Mouse (Mus musculus) stomach, embryonic 15.5 days (tissue): ENCODE results near the gene Cd6. TPM values are rescaled to one million over a fixed set of nuclear protein-coding genes. Genes with fewer than 3 reads are reported as not detected.

Source experiments
- ATAC-seq: fragments of 200-750 bp; cut with Nextera tagmentation; 2 replicates; pipeline ENCODE4 v1.8.0; 2017; ENCODE audit warnings: low read depth, moderate number of reproducible peaks, moderate TSS enrichment; ENCODE audit not compliant: insufficient read depth, low FRiP score
- H3K27ac ChIP-seq: fragments of 300-500 bp; sonication (generic); 2 replicates; pipeline ENCODE4 v1.5.1; 2015; ENCODE audit warnings: mild to moderate bottlenecking, inconsistent platforms
- H3K27me3 ChIP-seq: fragments of 300-500 bp; sonication (generic); replicated peaks from 2 replicates; pipeline ENCODE4 v1.6.1; 2015; ENCODE audit warnings: inconsistent platforms
- H3K36me3 ChIP-seq: fragments of 300-500 bp; sonication (generic); 2 replicates; pipeline ENCODE4 v1.6.1; 2015; ENCODE audit warnings: inconsistent platforms
- H3K4me1 ChIP-seq: fragments of 300-500 bp; sonication (generic); 2 replicates; pipeline ENCODE4 v1.6.1; 2015; ENCODE audit warnings: inconsistent platforms
- H3K4me2 ChIP-seq: fragments of 300-500 bp; sonication (generic); 2 replicates; pipeline ENCODE4 v1.6.1; 2015; ENCODE audit warnings: mild to moderate bottlenecking, inconsistent platforms
- H3K4me3 ChIP-seq: fragments of 300-500 bp; sonication (generic); replicated peaks from 2 replicates; pipeline ENCODE4 v1.5.1; 2015; ENCODE audit warnings: inconsistent platforms
- H3K9ac ChIP-seq: fragments of 300-500 bp; sonication (generic); 2 replicates; pipeline ENCODE4 v1.6.1; 2015; ENCODE audit warnings: inconsistent platforms
- H3K9me3 ChIP-seq: fragments of 300-500 bp; sonication (generic); 2 replicates; pipeline ENCODE4 v1.6.1; 2016; ENCODE audit warnings: inconsistent platforms
- WGBS: fragments of 180-500 bp; shearing (Covaris S2); methylation state at CpG from one replicate; pipeline ENCODE4 v1.1.7; 2015; 5-methylcytosine and 5-hydroxymethylcytosine counted together
- polyA plus RNA-seq: library from polyadenylated mRNA; unstranded; fragments of >200 nt; fragmentation: Nextera tagmentation; extraction: Ambion mirVana; gene quantifications from 2 replicates; pipeline ENCODE4 v1.2.1, GENCODE M21; 2015

The Cd6 gene
- polyA plus RNA-seq: 0.48 and 1.0 TPM in 2 replicates

- ATAC-seq: no peak
- H3K9ac ChIP-seq: no peak within 1 kb of the TSS
- H3K4me2 ChIP-seq: no peak within 1 kb of the TSS
- WGBS: 88% methylated on average over 16 of the region's 16 CpGs
- no peak within 1 kb of the TSS for H3K27ac ChIP-seq
- H3K4me1 ChIP-seq: no peaks in the 10 kb centered on the region; the same call in 1 of the 2 replicates
- H3K9me3 ChIP-seq: no peaks in the 10 kb centered on the region
- no peak within 1 kb of the TSS for H3K4me3 ChIP-seq
- no peaks in the 10 kb centered on the region for H3K27me3 ChIP-seq
- no peaks in the 10 kb centered on the region for H3K36me3 ChIP-seq
These were observed at the start of gene Cd6 for GRCm38 (mm10) chr19:10829436-10830175. Gene Cd6, minus strand, starts transcription at chr19:10830058.

GRCm38 (mm10) chr19:10878201-10878837 lies 48.5 kb upstream of the Cd6 start:
- H3K4me2 ChIP-seq: no peak overlapping the region
- peaks cover 9% of the 10 kb centered on the region for H3K36me3 ChIP-seq
- no peaks in the 10 kb centered on the region for H3K27me3 ChIP-seq
- no peak for ATAC-seq
- no peak overlapping the region for H3K4me3 ChIP-seq
- 82% methylated on average over 7 of the region's 7 CpGs for WGBS
- H3K9me3 ChIP-seq: no peaks in the 10 kb centered on the region
- peaks cover 26% of the 10 kb centered on the region; the same call in 1 of the 2 replicates for H3K4me1 ChIP-seq
- H3K9ac ChIP-seq: no peak overlapping the region
- no peak overlapping the region for H3K27ac ChIP-seq

GRCm38 (mm10) chr19:10871328-10871961 lies 41.6 kb upstream of the Cd6 start:
- Histone ChIP-seq H3K27me3 (no peaks in the 10 kb centered on the region), H3K4me1 (peaks cover 34% of the 10 kb centered on the region), H3K36me3 (peaks cover 34% of the 10 kb centered on the region), H3K4me3 (no peak overlapping the region), H3K9ac (no peak overlapping the region), H3K4me2 (no peak overlapping the region), H3K9me3 (no peaks in the 10 kb centered on the region), H3K27ac (peak overlapping the region; percentile 64; the same call in 1 of the 2 replicates)
- ATAC-seq: no peak
- 79% methylated on average over 14 of the region's 14 CpGs for WGBS

- no peak overlapping the region for H3K9ac ChIP-seq
- peaks cover 34% of the 10 kb centered on the region for H3K4me1 ChIP-seq
- WGBS: 85% methylated on average over 3 of the region's 3 CpGs
- H3K36me3 ChIP-seq: peaks cover 39% of the 10 kb centered on the region
- no peaks in the 10 kb centered on the region for H3K9me3 ChIP-seq
- no peak overlapping the region for H3K4me2 ChIP-seq
- no peak for ATAC-seq
- H3K4me3 ChIP-seq: no peak overlapping the region
- no peaks in the 10 kb centered on the region for H3K27me3 ChIP-seq
- peak overlapping the region; percentile 64 for H3K27ac ChIP-seq
These were observed 40.8 kb upstream of the Cd6 start for GRCm38 (mm10) chr19:10870676-10871075.

- Histone ChIP-seq H3K4me1 (peaks cover 34% of the 10 kb centered on the region), H3K27me3 (no peaks in the 10 kb centered on the region), H3K9ac (peak within 1 kb of the TSS; percentile 47), H3K4me2 (peak within 1 kb of the TSS; percentile 86), H3K4me3 (peak within 1 kb of the TSS; percentile 66), H3K36me3 (peaks cover 42% of the 10 kb centered on the region), H3K27ac (peak within 1 kb of the TSS; percentile 64), H3K9me3 (no peaks in the 10 kb centered on the region)
- WGBS: 2% methylated on average over 8 of the region's 8 CpGs
- peak; percentile 41; the same call in 1 of the 2 replicates for ATAC-seq
These were observed 40.1 kb upstream of the Cd6 start, which contains the start of gene Tmem132a for GRCm38 (mm10) chr19:10869886-10870527. Gene Tmem132a, minus strand, starts transcription at chr19:10869940.

GRCm38 (mm10) chr19:10869241-10869885 lies 39.5 kb upstream of the Cd6 start:
- Histone ChIP-seq H3K4me1 (peaks cover 34% of the 10 kb centered on the region), H3K9ac (peak overlapping the region; percentile 47), H3K36me3 (peaks cover 46% of the 10 kb centered on the region), H3K27ac (peak overlapping the region; percentile 64), H3K27me3 (no peaks in the 10 kb centered on the region), H3K4me2 (peak overlapping the region; percentile 86), H3K4me3 (peak overlapping the region; percentile 66), H3K9me3 (no peaks in the 10 kb centered on the region)
- WGBS: under 1% methylated on average over 43 of the region's 43 CpGs
- ATAC-seq: peak; percentile 86

- no peak for ATAC-seq
These were observed 38.8 kb upstream of the Cd6 start for GRCm38 (mm10) chr19:10868623-10869141.

GRCm38 (mm10) chr19:10867946-10868622 lies 38.2 kb upstream of the Cd6 start:
- H3K27ac ChIP-seq: no peak overlapping the region
- peaks cover 48% of the 10 kb centered on the region for H3K36me3 ChIP-seq
- WGBS: 18% methylated on average over 5 of the region's 5 CpGs
- H3K27me3 ChIP-seq: no peaks in the 10 kb centered on the region
- H3K4me1 ChIP-seq: peaks cover 34% of the 10 kb centered on the region
- peak overlapping the region; percentile 47 for H3K9ac ChIP-seq
- peak overlapping the region; percentile 66 for H3K4me3 ChIP-seq
- ATAC-seq: no peak
- H3K4me2 ChIP-seq: peak overlapping the region; percentile 86
- H3K9me3 ChIP-seq: no peaks in the 10 kb centered on the region

More at GRCm38 (mm10) chr19:10868623-10869141, 38.8 kb upstream of the Cd6 start:
- peak overlapping the region; percentile 86 for H3K4me2 ChIP-seq
- peaks cover 48% of the 10 kb centered on the region for H3K36me3 ChIP-seq
- H3K9ac ChIP-seq: peak overlapping the region; percentile 47
- no peaks in the 10 kb centered on the region for H3K27me3 ChIP-seq
- 1% methylated on average over 16 of the region's 17 CpGs for WGBS
- H3K4me3 ChIP-seq: peak overlapping the region; percentile 66
- no peaks in the 10 kb centered on the region for H3K9me3 ChIP-seq
- H3K27ac ChIP-seq: peak overlapping the region; percentile 21; the same call in 1 of the 2 replicates
- peaks cover 34% of the 10 kb centered on the region for H3K4me1 ChIP-seq

GRCm38 (mm10) chr19:10866351-10866750 lies 36.5 kb upstream of the Cd6 start:
- Histone ChIP-seq H3K27me3 (no peaks in the 10 kb centered on the region), H3K4me2 (no peak overlapping the region), H3K4me1 (peaks cover 34% of the 10 kb centered on the region), H3K9ac (no peak overlapping the region), H3K9me3 (no peaks in the 10 kb centered on the region), H3K27ac (no peak overlapping the region), H3K36me3 (peaks cover 42% of the 10 kb centered on the region), H3K4me3 (no peak overlapping the region)
- 90% methylated on average over 13 of the region's 13 CpGs for WGBS
- ATAC-seq: no peak

- Histone ChIP-seq H3K4me3 (no peak overlapping the region), H3K9ac (no peak overlapping the region), H3K9me3 (no peaks in the 10 kb centered on the region), H3K27ac (no peak overlapping the region), H3K4me2 (no peak overlapping the region), H3K36me3 (peaks cover 60% of the 10 kb centered on the region), H3K27me3 (no peaks in the 10 kb centered on the region), H3K4me1 (no peaks in the 10 kb centered on the region)
- WGBS: 47% methylated on average over 22 of the region's 22 CpGs
- ATAC-seq: no peak
These were observed 30.2 kb upstream of the Cd6 start for GRCm38 (mm10) chr19:10860072-10860497.
